Mouse (Mus musculus) neural tube, embryonic 12.5 days (tissue): ENCODE data around the gene Dennd4a. TPM values are rescaled to one million over a fixed set of nuclear protein-coding genes. Genes with fewer than 3 reads are reported as not detected.

Experiments used
- ATAC-seq: fragments of 200-750 bp; cut with Nextera tagmentation; 2 replicates; pipeline ENCODE4 v1.8.0; 2017; ENCODE audit warnings: low read depth, mild to moderate bottlenecking, moderate TSS enrichment, moderate library complexity; ENCODE audit not compliant: low FRiP score
- H3K27ac ChIP-seq: fragments of 300-500 bp; sonication (generic); 2 replicates; pipeline ENCODE4 v1.5.1; 2016
- H3K27me3 ChIP-seq: fragments of 300-500 bp; sonication (generic); replicated peaks from 2 replicates; pipeline ENCODE4 v1.6.1; 2016; ENCODE audit warnings: mild to moderate bottlenecking
- H3K36me3 ChIP-seq: fragments of 300-500 bp; sonication (generic); 2 replicates; pipeline ENCODE4 v1.6.1; 2016; ENCODE audit warnings: mild to moderate bottlenecking
- H3K4me1 ChIP-seq: fragments of 300-500 bp; sonication (generic); 2 replicates; pipeline ENCODE4 v1.6.1; 2016
- H3K4me2 ChIP-seq: fragments of 300-500 bp; sonication (generic); replicated peaks from 2 replicates; pipeline ENCODE4 v1.6.1; 2016; ENCODE audit warnings: mild to moderate bottlenecking
- H3K4me3 ChIP-seq: fragments of 300-500 bp; sonication (generic); 2 replicates; pipeline ENCODE4 v1.5.1; 2016
- H3K9ac ChIP-seq: fragments of 300-500 bp; sonication (generic); 2 replicates; pipeline ENCODE4 v1.6.1; 2016; ENCODE audit warnings: mild to moderate bottlenecking
- H3K9me3 ChIP-seq: fragments of 300-500 bp; sonication (generic); 2 replicates; pipeline ENCODE4 v1.6.1; 2016; ENCODE audit warnings: mild to moderate bottlenecking
- WGBS: fragments of 180-500 bp; shearing (Covaris S2); methylation state at CpG from one replicate; pipeline ENCODE4 v1.1.7; 2016; 5-methylcytosine and 5-hydroxymethylcytosine counted together
- polyA plus RNA-seq: library from polyadenylated mRNA; unstranded; fragments of >200 nt; fragmentation: Nextera tagmentation; extraction: Ambion mirVana; gene quantifications from 2 replicates; pipeline ENCODE4 v1.2.1, GENCODE M21; 2016

The Dennd4a gene
- polyA plus RNA-seq, 1 experiment from 2014 or later: 11.0 TPM

DNA sequence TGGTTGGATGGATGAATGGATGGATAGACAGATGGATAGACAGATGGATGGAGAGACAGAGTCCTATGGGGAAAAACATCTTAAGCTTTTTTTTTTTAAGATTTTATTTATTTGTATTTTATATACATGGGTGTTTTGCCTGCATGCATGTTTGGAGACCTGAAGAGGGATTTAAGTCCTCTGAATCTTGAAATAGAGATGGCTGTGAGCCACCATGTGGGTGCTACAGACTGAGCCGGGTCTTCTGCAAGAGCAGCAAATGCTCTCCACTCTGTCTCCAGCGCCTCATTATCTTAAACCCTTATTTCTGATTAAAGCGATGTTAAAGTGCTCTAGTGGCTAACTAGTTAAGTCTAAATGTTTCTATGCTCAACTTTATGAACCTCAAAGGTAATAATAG is 96.3 kb downstream of the Dennd4a start:
- H3K36me3 ChIP-seq: peaks cover 26% of the 10 kb centered on the region
- no peaks in the 10 kb centered on the region for H3K27me3 ChIP-seq
- H3K9ac ChIP-seq: no peak overlapping the region
- no peak overlapping the region for H3K27ac ChIP-seq
- 95% methylated on average over 3 of the region's 3 CpGs for WGBS
- no peaks in the 10 kb centered on the region for H3K9me3 ChIP-seq
- ATAC-seq: no peak
- no peak overlapping the region for H3K4me3 ChIP-seq
- H3K4me2 ChIP-seq: no peak overlapping the region
- no peaks in the 10 kb centered on the region for H3K4me1 ChIP-seq

GRCm38 (mm10) chr9:64913406-64913805 is 102.3 kb downstream of the Dennd4a start:
- Histone ChIP-seq H3K4me3 (no peak overlapping the region), H3K36me3 (peaks cover 17% of the 10 kb centered on the region)
- WGBS: 92% methylated on average over 4 of the region's 4 CpGs

GRCm38 (mm10) chr9:64913973-64914372 is 102.8 kb downstream of the Dennd4a start:
- Histone ChIP-seq H3K36me3 (peaks cover 17% of the 10 kb centered on the region), H3K4me3 (no peak overlapping the region), H3K9me3 (no peaks in the 10 kb centered on the region), H3K27me3 (no peaks in the 10 kb centered on the region), H3K4me2 (no peak overlapping the region), H3K27ac (no peak overlapping the region), H3K9ac (no peak overlapping the region), H3K4me1 (no peaks in the 10 kb centered on the region)
- 91% methylated on average over 2 of the region's 2 CpGs for WGBS
- ATAC-seq: no peak

More at GRCm38 (mm10) chr9:64913406-64913805, 102.3 kb downstream of the Dennd4a start:
- Histone ChIP-seq H3K4me1 (no peaks in the 10 kb centered on the region), H3K4me2 (no peak overlapping the region), H3K27me3 (no peaks in the 10 kb centered on the region), H3K27ac (no peak overlapping the region), H3K9ac (no peak overlapping the region), H3K9me3 (no peaks in the 10 kb centered on the region)
- no peak for ATAC-seq

DNA sequence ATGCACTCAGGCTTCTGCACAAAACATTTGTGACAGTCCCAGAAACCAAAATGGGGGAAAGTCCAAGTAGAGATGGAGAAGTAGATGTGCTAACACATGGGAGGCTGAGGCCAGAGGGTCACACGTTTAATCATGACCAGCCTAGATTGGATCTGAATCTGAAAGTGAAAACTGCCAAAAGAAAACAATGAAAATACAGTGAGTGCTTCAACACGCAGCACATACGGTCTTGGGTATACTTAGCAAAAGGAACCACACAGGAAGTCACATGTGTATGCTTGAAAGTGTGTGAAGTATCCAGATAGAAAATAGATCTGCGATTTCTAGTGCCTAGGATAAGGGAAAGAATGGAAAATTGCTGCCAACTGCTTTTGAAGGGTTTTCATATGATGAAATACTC is 103.5 kb downstream of the Dennd4a start:
- H3K27ac ChIP-seq: no peak overlapping the region
- H3K36me3 ChIP-seq: peaks cover 17% of the 10 kb centered on the region
- H3K4me1 ChIP-seq: no peaks in the 10 kb centered on the region
- 87% methylated on average over 4 of the region's 4 CpGs for WGBS
- H3K9ac ChIP-seq: no peak overlapping the region
- H3K4me2 ChIP-seq: no peak overlapping the region
- H3K27me3 ChIP-seq: no peaks in the 10 kb centered on the region
- H3K9me3 ChIP-seq: no peaks in the 10 kb centered on the region
- no peak for ATAC-seq
- no peak overlapping the region for H3K4me3 ChIP-seq

DNA sequence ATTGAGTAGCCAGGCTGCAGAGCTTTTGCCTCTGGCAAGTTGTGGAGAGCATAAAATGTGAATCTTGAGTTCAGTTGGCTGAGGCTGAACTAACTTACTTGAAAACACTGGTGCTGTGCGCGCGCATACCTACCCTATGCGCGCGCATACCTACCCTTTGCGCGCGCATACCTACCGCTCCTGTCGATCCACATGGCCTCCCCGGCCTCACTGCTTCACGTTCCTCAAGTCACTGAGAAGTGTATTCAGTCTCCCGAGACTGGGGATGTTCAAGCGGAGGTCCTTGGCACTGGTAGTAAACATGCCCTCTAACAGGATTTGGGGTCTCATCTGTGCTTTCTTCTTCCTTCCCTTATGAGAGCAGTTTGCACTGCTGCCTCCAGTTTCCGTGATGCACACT is 107.4 kb downstream of the Dennd4a start:
- ATAC-seq: no peak
- H3K27ac ChIP-seq: no peak overlapping the region

DNA sequence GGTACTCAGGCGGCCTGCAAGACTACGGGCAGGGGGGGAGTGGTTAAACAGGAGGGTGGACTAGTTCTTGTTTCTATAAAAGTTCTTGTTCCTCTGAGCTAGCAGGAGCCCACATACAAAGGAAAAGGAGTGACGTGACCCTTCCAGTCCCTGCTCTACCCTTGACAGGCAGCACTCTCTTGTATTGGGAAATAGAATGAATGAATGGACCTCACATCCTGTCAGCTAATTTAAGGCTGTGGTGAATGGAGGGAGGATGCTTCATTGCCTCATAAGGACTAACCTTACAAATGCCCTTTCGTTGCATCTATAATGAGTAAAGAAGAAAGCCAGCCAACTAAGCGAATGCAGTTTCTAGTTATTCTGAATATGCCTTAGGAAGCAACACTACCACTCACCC is 114.6 kb downstream of the Dennd4a start:
- ATAC-seq: no peak
- Histone ChIP-seq H3K36me3 (no peaks in the 10 kb centered on the region), H3K9ac (no peak overlapping the region), H3K4me3 (no peak overlapping the region), H3K4me1 (no peaks in the 10 kb centered on the region), H3K27ac (no peak overlapping the region), H3K9me3 (no peaks in the 10 kb centered on the region), H3K4me2 (no peak overlapping the region), H3K27me3 (no peaks in the 10 kb centered on the region)
- WGBS: 56% methylated on average over 5 of the region's 5 CpGs

More for the DNA sequence above, 107.4 kb downstream of the Dennd4a start:
- Histone ChIP-seq H3K9ac (no peak overlapping the region), H3K27me3 (no peaks in the 10 kb centered on the region), H3K4me2 (peak overlapping the region; percentile 36), H3K9me3 (no peaks in the 10 kb centered on the region), H3K4me3 (no peak overlapping the region), H3K36me3 (peaks cover 6% of the 10 kb centered on the region), H3K4me1 (no peaks in the 10 kb centered on the region)
- 50% methylated on average over 16 of the region's 16 CpGs for WGBS

DNA sequence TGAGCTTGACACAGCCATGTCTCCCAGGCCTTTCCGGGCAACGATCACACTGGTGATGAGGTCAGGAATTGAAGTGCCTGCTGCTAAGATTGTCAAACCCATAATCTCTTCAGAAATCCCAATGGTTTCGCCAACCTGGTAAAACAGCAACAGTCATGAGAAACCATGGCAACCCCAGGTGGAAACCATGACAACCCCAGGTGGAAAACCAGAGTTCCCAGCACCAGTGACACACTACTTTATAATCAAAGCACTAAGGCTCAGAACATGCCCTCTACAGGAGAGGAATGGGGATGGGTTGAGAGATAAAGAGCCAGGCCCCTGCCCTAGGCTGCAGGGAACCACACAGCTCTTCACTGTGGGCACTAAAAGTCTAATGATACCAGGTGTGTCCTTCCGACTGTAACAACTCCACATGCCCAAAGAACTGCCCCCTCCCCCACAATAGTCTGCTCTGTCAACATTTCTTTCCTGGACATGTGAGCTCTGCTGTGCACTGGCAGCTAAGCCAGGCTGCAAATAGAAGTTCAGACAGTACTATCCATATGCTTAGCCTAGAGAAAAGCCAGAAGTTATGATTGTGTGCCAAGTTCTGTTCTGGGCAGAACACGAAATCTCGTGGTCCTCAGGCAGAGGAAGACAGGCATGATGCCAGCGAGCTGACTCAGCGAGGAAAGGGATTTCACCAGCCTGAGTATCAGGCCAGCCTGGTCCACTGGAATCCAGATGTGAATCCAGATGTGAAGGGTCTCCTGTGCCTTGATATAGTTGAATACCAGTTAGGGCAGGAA is 115.3 kb downstream of the Dennd4a start:
- ATAC-seq: no peak
- H3K27ac ChIP-seq: no peak overlapping the region
- no peaks in the 10 kb centered on the region for H3K9me3 ChIP-seq
- no peak overlapping the region for H3K4me3 ChIP-seq
- no peaks in the 10 kb centered on the region for H3K27me3 ChIP-seq
- H3K36me3 ChIP-seq: no peaks in the 10 kb centered on the region
- no peaks in the 10 kb centered on the region for H3K4me1 ChIP-seq
- H3K9ac ChIP-seq: no peak overlapping the region
- 84% methylated on average over 8 of the region's 8 CpGs for WGBS
- no peak overlapping the region for H3K4me2 ChIP-seq

DNA sequence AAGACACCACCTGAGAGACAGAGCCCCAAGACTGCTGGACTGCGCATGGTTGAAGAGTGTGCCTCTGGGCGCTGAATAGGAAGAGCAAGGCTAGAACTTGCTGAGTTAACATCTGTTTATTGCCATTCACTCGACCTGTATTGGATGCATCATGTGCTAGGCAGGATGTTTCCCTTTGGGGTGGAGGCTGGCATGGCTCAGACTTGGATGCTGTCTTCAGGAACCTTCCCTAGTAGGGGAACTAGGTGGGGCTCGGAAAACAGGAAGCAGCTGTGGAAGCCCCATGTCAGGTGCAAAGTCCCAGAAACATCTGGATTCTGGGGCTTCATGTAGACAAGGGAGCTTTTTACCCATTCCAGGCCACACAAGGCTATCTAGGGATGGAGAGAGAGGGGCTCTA is 119.1 kb downstream of the Dennd4a start:
- H3K4me1 ChIP-seq: no peaks in the 10 kb centered on the region
- no peaks in the 10 kb centered on the region for H3K9me3 ChIP-seq
- no peaks in the 10 kb centered on the region for H3K36me3 ChIP-seq
- H3K9ac ChIP-seq: no peak overlapping the region
- no peaks in the 10 kb centered on the region for H3K27me3 ChIP-seq
- ATAC-seq: no peak
- no peak overlapping the region for H3K4me3 ChIP-seq
- WGBS: 85% methylated on average over 4 of the region's 4 CpGs
- no peak overlapping the region for H3K27ac ChIP-seq
- H3K4me2 ChIP-seq: no peak overlapping the region

DNA sequence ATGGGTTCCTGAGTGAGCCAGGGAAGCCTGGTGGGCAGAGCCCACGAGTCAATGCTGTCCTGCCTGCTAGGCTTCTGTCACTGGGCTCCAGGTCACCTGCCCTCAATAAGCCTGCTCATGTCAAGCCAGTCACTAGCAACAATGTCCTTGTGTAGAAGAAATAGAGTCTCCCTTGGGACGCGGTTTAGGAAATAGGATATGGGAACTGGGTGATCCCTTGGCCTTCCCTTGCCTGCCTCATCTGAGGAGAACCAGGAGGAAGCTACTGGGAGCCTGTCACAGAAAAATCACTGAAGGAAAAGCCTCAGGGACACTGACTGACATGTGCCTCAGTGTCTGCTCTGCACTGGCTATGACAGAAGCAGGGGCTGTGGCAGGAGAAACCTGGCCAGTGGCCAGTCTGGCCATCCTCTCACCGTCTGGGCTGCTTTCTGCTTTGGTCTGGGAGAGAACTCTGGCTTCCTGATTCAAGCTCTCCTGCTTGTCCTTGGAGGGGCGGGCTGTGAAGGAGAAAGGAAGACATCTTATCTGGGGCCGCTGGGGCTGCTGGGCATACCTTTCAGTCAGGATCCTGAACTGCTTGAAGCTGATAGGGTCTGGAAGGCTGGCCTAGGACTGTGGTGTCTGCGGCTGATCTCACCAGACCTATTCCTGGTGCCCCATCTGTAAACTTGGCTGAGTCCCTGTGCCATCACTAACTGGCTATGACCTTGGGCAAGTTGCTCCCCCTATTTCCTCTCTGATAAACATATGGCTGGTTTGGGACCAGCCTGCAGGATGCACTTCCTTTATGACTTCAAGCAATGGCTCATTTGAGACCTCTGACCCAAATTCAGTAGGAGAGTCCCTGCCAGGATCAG is 120.8 kb downstream of the Dennd4a start:
- no peaks in the 10 kb centered on the region for H3K9me3 ChIP-seq
- no peak overlapping the region for H3K9ac ChIP-seq
- H3K27me3 ChIP-seq: no peaks in the 10 kb centered on the region
- no peaks in the 10 kb centered on the region for H3K4me1 ChIP-seq
- H3K36me3 ChIP-seq: no peaks in the 10 kb centered on the region
- 79% methylated on average over 7 of the region's 7 CpGs for WGBS
- H3K4me3 ChIP-seq: no peak overlapping the region
- no peak overlapping the region for H3K4me2 ChIP-seq
- ATAC-seq: no peak
- no peak overlapping the region for H3K27ac ChIP-seq

GRCm38 (mm10) chr9:64934015-64934754 is 123.0 kb downstream of the Dennd4a start:
- no peak overlapping the region for H3K27ac ChIP-seq
- no peaks in the 10 kb centered on the region for H3K4me1 ChIP-seq
- H3K27me3 ChIP-seq: no peaks in the 10 kb centered on the region
- 71% methylated on average over 15 of the region's 15 CpGs for WGBS
- no peak for ATAC-seq
- H3K4me3 ChIP-seq: no peak overlapping the region
- H3K36me3 ChIP-seq: no peaks in the 10 kb centered on the region
- peak overlapping the region; percentile 31; the same call in 1 of the 2 replicates for H3K4me2 ChIP-seq
- H3K9me3 ChIP-seq: no peaks in the 10 kb centered on the region
- no peak overlapping the region for H3K9ac ChIP-seq

DNA sequence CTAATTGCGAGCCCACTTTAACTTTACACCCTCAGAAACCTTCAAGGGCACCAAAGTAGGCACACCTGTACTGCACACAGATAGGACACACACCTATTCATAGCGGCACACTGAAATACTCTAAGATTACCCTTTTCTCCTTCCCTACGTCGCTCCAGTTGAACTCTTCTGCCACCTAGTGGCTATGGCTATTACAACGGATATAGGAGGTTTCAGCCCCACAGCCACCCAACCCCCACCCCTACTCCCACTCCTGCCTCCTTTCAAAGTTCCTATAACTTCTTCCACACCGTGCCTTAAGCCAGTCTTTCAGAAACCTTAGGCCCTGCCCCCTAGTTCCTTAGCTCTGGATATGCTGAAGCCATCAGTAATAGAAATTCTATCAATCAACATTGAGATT is 125.4 kb downstream of the Dennd4a start:
- H3K36me3 ChIP-seq: no peaks in the 10 kb centered on the region
- no peak overlapping the region for H3K4me2 ChIP-seq
- no peaks in the 10 kb centered on the region for H3K4me1 ChIP-seq
- H3K9ac ChIP-seq: no peak overlapping the region
- no peak overlapping the region for H3K4me3 ChIP-seq
- 6% methylated on average over 6 of the region's 6 CpGs for WGBS
- H3K9me3 ChIP-seq: no peaks in the 10 kb centered on the region
- H3K27ac ChIP-seq: no peak overlapping the region
- ATAC-seq: no peak
- H3K27me3 ChIP-seq: no peaks in the 10 kb centered on the region

GRCm38 (mm10) chr9:64937491-64937890 is 126.4 kb downstream of the Dennd4a start:
- ATAC-seq: no peak
- Histone ChIP-seq H3K9ac (no peak overlapping the region), H3K4me1 (no peaks in the 10 kb centered on the region), H3K4me2 (no peak overlapping the region), H3K9me3 (no peaks in the 10 kb centered on the region), H3K4me3 (no peak overlapping the region), H3K27me3 (no peaks in the 10 kb centered on the region), H3K27ac (no peak overlapping the region), H3K36me3 (no peaks in the 10 kb centered on the region)
- 62% methylated on average over 5 of the region's 5 CpGs for WGBS
